Mouse (Mus musculus): ENCODE results near the gene Tmprss12. TPM values are rescaled to one million over a fixed set of nuclear protein-coding genes. Genes with fewer than 3 reads are reported as not detected.
"Not testable (repeated sequence)": the region's sequence is repeated elsewhere in the genome, so short reads cannot be mapped to it uniquely, and the experiment has no call there.

The Tmprss12 gene
- total RNA-seq (2015; ENCODE audit: low replicate concordance): not detected in 2 replicates
- not detected in 2 replicates for total RNA-seq (2017; ENCODE audit: low replicate concordance)

DNA sequence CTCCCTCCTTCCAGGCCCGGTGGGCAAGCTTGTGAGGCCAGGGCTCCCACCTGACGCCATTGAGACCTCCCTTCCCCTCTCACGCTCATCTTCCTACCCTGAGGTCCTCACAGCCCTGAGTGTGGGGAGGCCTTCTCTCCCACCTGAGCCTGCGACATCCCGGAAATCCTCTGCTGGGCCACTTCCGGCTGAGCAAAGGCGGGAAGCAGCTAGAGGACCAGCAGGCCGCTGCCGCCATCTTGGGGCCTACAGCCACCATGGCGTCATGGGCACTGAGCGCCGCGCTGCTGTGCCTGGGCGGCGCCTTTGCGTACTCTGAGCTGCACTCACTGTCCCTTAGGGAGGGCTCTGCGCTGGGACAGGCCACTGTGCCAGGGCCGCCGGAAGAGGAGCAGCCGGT is at the start of gene Tmprss12:
Tmprss12 (plus strand) TSS at position 212 of the 400 bp plus-strand sequence.
- ATAC-seq (replicated peaks; ENCODE audit: low FRiP score, poor library complexity, severe bottlenecking): no peak

DNA sequence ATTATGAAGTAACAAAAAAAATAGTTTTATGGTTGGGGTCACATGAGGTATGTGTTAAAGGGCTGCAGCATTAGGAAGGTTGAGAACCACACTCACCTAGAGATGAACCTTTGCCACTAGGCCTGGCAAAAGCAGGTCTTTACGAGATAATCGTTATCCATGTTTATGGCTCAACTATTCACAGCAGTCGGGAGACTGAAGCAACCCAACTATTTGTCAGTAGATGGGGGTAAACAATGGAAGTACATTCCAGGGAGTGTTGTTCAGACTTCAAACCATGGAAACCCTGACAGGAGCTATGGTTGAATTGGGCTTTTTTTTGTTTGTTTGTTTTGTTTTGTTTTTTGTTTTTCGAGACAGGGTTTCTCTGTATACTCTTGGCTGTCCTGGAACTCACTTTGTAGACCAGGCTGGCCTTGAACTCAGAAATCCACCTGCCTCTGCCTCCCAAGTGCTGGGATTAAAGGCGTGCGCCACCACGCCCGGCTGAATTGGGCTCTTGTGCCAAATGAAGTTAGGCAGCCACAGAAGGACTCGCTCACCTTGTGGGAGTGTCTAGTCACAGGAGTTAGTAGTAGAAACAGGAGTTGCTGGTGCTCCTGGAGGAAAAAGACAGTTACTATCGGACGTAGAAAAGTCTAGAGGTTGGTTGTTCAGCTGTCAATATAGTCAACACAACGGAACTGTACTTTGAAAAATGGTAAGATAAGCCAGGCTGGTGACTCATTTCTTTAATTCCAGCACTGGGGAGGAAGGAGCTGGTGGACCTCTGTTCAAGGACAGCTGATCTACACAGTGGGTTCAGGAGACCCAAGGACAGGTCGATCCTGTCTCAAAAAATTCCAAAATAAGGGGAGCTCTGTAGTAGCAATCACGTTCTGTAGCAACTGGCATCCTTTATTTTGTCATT is 48.8 kb upstream of the Tmprss12 start:
- no peak for ATAC-seq (replicated peaks; ENCODE audit: low FRiP score, poor library complexity, severe bottlenecking)

DNA sequence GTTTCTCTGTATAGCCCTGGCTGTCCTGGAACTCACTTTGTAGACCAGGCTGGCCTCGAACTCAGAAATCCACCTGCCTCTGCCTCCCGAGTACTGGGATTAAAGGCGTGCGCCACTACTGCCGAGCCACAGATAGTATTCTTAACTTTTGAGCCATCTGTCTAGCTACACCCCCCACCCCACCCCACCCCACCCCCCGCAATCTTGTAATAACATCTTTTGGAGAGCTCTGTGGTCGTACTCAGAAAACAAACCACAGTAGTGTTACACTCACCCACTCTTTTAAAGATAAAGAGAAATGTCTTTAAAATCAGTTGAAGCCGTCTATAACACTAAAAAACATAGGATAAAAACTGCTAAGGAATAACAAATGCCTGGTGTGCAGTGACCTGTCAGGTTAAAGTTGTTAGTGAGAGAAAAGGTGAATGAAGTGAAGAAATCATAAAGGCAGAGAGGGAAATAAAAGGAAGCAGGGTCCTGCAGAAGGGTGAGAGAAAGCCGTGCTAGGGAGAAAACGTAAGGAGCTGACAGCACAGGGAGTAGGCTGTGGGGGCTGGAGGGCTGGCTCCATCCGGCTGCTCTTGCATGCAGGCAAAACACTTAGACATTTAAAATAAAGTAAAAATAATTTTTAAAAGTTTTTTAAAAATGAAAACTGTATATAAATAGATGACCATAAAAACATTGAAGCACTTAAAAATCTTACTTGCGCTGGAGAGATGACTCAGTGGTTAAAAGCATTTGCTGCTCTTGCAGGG is 45.2 kb upstream of the Tmprss12 start:
- no peak for ATAC-seq (replicated peaks; ENCODE audit: low FRiP score, poor library complexity, severe bottlenecking)

DNA sequence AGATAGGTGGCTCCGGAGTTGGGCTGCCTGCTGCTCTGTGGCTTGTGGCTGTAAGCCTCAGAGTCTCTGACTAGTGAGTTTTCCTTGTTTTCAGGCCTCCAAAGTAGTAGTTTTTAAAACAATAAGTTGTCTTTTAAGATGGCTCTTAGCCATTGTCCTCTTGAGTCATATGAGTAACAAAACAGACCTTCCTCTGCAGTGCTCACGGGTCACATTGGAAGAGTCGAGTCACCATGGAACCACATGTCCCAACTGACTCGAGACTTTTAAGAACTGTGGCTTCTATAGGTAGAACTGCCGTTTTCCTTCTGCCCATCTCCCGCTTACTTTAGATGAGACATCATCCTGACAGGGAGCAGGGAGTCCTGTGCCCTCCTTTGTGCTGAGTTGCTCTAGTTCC is 43.7 kb upstream of the Tmprss12 start:
- no peak for ATAC-seq (replicated peaks; ENCODE audit: low FRiP score, poor library complexity, severe bottlenecking)

DNA sequence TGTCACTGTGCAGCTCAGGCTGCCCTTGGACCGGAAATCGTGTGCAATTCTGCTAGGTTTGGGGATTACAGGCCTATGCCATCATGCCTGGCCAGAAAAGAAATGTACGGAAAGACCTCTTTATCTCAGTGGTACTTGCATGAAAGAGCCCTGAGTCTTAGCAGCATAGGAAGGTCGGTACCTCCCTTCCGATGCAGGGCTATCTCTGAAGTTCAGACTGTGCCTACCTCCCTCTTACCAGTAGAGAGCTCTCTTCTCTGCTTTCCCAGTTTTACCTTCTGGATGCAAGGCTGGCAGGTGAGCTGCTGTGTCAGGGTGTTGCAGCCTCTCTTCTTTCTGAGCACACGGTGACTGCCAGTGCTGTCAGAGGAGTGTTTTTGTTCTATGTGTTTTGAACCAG is 38.9 kb upstream of the Tmprss12 start:
- no peak for ATAC-seq (replicated peaks; ENCODE audit: low FRiP score, poor library complexity, severe bottlenecking)

DNA sequence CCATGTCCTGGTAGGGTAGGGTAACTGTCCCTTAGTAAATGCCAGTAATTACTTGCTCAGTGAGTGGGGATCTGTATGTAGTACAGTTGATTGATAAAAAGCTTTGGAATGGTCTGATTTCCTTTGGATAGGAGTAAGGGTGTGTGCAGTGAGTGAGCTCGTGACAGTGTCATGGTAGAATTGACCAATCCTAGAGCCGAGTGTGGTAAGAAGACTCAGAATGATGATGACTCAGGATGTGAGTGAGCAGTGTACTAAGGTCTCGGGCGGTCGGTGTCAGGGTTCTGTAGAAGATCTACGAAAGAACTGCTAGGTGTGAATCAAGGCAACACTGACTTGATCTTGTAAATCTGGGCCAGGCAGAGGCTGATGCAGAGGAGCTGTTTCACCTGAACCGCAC is 34.7 kb upstream of the Tmprss12 start:
- ATAC-seq (replicated peaks; ENCODE audit: low FRiP score, poor library complexity, severe bottlenecking): no peak

DNA sequence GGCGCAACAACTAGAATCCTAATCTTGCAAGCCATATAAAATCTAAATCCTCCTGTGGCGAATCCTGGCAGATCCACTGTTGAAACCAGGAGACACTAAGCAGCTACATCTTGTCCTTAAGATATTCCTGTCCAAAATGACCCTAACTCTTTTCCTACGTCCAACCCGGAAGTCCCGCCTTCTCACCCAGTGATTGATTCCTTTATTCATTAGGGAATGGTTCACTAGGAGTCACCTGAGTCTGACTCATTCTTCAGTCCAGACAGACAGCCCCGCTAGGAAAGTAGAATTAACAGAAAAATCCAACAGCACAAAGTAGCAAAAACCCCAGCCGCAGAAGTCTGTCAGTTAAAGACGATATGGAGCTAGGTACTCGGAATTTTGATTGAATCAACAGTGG is 33.3 kb upstream of the Tmprss12 start:
- ATAC-seq (replicated peaks; ENCODE audit: low FRiP score, poor library complexity, severe bottlenecking): no peak

DNA sequence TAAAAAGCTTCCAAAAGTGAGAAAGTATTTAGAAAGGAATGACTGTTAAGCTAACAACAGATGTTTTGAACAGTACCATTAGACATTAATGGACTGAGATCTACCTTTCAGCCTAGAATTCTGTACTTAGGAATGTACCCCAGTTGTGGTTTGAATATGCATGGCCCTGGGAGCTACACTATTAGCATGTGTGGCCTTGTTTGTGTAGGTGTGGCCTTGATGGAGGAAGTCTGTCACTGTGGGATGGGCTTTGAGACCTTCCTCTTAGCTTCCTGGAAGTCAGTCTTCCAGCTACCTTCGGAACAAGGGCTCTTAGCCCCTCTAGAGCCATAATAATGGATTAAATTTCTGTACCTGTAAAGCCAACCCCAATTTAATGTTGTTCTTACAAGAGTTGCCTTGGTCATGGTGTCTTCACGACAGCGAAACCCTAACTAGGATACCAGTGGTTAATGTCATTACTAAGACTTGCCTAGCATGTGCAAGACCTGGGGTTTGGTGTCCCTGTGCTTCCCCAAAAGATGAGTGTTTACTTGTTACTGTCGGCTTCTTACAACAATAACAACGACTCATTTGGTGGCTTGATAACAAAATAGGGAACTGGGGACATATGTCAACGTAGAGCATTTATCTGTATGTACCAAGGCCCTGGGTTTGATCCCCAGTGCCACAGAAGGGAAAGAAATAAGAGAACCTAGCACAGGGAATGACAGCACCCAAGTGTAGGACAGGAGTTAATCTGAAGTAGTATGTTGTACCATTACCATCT is 31.8 kb upstream of the Tmprss12 start:
- ATAC-seq (replicated peaks; ENCODE audit: low FRiP score, poor library complexity, severe bottlenecking): no peak

DNA sequence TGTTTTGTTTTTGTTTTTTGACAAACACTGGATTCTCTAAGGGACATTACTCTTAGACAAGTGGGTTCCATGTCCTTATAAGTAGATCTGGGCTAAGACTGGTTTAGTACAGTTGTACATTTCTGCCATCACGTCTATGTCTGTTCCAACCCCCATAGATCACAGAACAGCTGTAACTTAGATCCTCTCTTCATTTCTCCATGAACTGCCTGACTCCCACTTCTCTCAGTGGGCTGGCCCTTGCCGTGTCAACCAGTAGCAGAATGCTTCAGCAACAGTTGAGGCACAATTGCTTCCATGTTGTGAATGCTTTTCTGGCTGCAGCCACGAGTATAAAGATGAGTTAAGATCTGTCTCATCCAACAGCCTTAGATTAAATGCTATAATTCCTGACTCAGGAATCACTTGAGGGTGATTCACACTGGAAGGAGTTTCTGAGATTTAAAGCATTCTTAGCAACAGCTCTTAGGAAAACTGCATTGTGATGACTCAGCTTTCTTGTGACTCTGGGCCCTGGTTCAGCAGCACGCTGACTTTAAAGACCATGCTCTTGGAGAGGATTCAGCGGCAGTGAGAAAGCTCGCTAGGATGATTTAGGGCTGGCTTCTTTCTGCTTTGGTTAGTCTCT is 29.4 kb upstream of the Tmprss12 start:
- ATAC-seq (replicated peaks; ENCODE audit: low FRiP score, poor library complexity, severe bottlenecking): no peak

DNA sequence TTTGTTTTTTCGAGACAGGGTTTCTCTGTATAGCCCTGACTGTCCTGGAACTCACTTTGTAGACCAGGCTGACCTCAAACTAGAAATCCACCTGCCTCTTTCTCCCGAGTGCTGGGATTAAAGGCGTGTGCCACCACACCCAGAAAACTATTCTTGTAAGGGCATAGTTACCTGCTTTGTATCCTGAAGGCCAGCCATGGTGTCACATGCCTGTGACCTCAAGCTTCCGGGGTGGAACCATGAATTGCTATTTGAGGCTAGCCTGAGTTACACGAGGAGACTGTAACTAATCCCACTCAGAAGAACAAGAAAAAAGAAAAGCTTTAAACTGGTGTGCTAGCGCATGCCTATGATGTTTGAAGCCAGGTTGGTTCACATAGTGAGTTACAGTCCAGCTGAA is 24.3 kb upstream of the Tmprss12 start:
- ATAC-seq (replicated peaks; ENCODE audit: low FRiP score, poor library complexity, severe bottlenecking): no peak

DNA sequence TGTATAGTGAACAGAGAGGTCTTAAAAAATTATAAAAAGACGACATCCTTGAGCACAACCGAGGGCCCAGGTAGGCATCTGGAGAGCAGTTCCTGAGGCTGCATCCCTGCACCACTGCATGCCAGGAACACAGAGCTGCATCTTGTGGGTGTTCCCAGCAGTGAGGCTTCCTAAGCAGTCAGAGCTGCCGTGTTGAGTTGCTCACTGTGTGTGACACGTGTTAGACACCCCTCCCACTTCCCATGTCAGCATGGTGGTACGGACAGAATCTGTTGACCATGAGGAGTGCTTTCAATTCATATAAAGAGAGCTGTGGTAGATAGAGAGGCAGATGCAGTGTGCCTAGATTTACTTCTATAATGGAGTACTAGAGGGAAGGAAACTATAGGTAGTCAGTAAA is 23.3 kb upstream of the Tmprss12 start:
- ATAC-seq (replicated peaks; ENCODE audit: low FRiP score, poor library complexity, severe bottlenecking): no peak

DNA sequence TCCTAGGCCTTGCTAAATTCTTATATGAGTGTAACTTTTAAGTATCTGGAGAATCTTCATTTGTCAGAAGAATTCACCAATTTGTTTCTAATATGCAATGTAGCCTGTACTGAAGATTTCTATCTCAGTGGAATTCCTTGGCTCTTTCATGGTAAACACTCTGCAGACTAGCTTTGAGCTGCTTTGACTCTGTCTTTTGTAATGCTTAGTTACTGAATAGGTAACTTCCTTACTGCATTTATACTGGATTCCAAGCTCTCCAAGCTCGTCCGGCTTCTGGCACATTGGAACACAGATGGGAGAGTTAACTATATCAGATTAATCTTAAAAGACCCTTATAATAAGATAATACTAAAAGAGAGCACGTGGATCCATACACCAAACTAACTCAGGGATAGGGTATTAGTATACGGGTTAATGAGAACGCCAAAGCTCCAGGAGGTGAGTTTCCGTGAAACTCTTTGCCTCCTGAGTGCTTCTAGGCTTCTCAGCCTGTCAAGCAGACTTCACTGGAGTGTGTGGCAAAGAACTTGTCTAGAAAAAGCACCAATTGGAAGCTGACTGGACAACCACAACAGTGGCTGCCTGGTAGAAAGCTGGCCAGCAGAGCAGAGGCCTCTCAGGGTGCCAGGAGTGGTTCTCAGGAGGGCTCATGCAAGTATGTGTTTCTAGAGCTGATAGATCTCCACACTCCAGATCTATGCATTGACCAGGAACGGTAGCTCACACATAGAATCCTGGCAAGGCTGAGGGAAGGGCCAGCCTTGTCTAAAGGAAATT is 21.8 kb upstream of the Tmprss12 start:
- no peak for ATAC-seq (replicated peaks; ENCODE audit: low FRiP score, poor library complexity, severe bottlenecking)

DNA sequence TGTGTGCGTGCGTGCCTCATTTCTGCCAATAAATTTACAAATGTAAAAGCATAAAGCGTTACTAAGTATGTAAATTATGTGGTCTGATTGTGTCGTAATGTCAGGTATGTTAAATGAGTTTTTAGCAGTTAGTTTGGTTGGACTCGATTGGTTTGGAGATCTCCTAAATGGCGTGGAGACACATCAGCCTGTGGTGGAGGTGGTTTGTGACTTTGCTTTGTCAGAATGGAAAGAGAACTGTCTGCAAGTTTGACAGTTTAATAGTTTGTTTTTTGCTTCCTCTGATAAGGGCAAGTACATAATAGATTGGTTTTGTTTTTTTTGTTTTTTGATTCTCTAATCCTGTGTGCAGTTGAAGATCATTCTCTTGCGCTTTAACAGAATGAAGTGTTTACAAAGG is 20.3 kb upstream of the Tmprss12 start:
- not testable (repeated sequence) for ATAC-seq (replicated peaks; ENCODE audit: low FRiP score, poor library complexity, severe bottlenecking)

DNA sequence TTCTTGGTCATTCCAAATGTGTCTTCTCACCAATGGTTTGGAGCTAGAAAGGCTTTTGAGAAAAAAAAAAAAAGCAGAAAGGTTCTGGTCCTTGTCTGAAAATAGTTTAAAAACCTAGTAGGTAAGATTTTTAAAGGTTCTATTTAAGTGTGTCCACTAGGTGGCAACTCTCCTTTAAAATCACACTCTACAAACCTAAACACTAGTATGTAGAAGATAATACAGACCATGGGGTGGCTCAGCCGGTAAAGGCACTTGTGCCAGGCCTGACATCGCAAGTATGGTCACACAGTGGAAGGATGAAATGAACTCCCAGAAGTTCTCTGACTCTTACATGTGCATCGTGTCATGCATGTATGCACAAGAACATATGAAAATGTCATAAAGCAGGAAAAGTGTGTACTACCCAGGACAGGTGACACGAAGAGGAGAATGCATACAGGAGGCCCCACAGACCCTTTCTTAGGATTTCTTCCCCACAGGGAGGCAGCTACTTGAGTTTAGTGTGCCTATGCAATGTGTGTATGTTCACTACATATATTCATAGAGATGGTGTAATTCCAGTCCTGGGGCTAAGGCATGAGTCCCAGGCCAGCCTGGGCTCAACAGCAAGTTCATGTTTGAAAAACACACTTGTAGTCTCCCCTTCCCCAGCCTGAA is 17.3 kb upstream of the Tmprss12 start:
- 0 out of 2 replicates have a peak, but pooled peaks have one; percentile 55 for ATAC-seq (replicated peaks; ENCODE audit: low FRiP score, poor library complexity, severe bottlenecking)

DNA sequence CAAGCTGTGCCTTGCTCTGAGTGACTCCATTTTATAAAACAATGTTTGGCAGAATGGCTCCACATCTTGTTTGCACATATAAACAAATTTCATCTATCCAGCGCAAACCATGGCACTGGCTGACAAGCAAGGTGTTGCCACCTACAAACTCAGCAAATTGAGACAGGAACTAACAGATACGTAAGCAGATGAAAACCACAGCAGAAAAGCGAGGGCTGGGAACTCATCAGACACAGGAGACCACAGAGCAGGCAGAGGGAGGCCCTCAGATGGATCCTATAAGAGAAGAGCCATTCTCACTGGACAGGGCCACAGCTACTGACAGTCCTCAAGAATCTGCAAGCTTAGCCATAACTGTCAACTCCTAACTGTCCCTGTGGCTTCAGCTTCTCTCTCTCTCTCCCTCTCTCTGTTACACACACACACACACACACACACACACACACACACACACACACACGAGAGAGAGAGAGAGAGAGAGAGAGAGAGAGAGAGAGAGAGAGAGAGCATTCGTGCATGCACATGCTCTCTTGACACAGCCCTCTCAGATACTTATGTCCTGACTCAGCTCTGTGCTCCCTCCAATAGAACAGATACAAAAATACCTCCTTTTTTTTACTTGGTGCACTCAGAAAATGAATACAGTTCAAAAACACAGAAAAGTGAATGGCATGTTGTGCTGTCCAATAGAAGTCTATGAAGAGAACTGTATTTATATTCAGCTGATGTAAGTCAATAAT is 14.9 kb upstream of the Tmprss12 start:
- ATAC-seq (replicated peaks; ENCODE audit: low FRiP score, poor library complexity, severe bottlenecking): no peak

DNA sequence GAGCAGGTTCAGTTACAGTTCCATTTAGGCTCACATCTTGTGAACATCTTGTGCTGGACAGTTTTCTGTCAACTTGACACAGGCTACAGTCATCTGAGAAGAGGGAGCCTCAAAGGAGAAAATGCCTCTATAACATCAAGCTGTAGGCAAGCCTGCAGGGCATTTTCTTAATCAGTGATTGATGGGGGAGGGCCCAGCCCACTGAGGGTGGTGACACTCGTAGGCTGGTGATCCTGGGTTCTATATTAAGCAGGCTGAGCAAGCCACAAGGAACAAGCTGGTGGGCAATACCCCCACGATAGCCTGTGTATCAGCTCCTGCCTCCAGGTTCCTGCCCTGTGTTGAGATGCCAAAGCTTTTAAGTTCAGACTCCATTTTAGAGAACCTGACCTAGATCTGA is 11.7 kb upstream of the Tmprss12 start:
- ATAC-seq (replicated peaks; ENCODE audit: low FRiP score, poor library complexity, severe bottlenecking): no peak

DNA sequence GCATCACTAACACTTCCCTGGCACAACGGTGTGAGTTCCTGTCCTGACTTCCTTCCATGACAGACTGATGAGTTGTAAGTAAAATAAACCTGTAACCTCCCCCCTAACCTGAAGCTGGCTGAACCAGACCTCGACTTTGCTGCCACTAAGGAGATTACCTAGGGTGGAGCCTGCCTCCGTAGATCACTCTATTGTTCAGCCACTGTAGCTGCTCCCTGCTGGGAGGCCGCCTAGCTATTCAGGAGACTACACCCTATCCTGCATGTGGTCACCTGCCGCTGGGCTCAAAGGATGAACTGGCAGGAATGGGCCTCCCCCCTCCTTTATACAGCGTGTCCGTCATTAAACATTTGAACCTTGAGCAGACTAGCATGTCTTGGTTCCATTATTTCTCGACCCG is 10.9 kb upstream of the Tmprss12 start:
- ATAC-seq (replicated peaks; ENCODE audit: low FRiP score, poor library complexity, severe bottlenecking): no peak

DNA sequence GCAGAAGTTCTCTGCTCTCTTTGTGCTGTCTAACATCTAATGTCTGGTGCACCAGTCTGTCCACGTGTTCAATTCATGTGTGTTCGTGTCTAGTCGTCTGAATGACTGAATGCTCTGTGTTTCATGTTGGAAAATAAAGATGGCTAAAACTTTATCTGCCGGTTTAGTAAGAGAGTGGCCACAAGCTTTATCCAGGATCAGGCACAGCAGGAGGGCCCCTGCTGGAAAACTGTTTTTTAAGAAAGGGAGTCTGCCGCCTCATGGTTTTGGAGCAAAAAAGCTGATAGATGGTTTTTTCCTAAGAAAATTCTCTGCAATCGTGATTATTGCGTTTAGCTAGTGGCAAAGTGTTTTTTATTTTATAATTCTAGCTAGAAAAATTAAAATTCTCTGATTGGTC is 10.0 kb upstream of the Tmprss12 start:
- not testable (repeated sequence) for ATAC-seq (replicated peaks; ENCODE audit: low FRiP score, poor library complexity, severe bottlenecking)
